Mouse (Mus musculus): ENCODE measurements around the gene Jpt1. TPM values are rescaled to one million over a fixed set of nuclear protein-coding genes. Genes with fewer than 3 reads are reported as not detected.

The Jpt1 gene
- 100 to 1,000 TPM; 129 to 152 TPM for total RNA-seq (2023)

DNA sequence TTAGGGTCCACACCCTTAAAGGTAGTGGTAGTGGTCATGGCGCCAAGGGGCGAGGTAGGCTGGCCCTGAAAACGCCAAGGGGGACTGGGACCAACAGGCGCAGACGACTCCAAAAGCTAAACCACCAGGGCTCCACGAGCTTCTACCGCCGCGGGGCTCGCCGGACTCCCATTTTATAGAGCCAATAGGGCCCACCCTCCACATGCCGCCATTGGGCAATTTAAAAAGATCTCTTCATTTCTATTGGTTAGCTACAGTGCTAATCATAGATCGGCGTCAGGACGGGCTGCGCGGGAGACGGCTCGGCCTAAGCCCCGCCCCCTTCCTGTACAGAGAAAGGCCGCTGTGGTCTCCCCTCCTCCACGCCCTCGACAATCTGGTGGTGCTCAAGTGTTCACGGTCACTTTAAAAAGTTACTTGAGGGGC, at the start of gene Jpt1:
Jpt1 (minus strand) TSS at position 150 of the 426 bp plus-strand sequence.

GRCm38 (mm10) chr11:115536038-115536681, 22.0 kb upstream of the Jpt1 start, which contains the start of gene Sumo2:
Gene Sumo2, minus strand, starts transcription at chr11:115536276.

GRCm38 (mm10) chr11:115491356-115492083, 22.7 kb downstream of the Jpt1 start, which contains the start of gene Nt5c:
Gene Nt5c, minus strand, starts transcription at chr11:115491862.

GRCm38 (mm10) chr11:115475025-115475757, 39.0 kb downstream of the Jpt1 start, which contains the start of gene Armc7:
Gene Armc7, plus strand, starts transcription at chr11:115475667.

GRCm38 (mm10) chr11:115462243-115462891, 51.8 kb downstream of the Jpt1 start, which contains the start of gene Slc16a5:
Gene Slc16a5, plus strand, starts transcription at chr11:115462474.

Other genes starting within 250 kb of the Jpt1 start
- not detected for gene Grin2c, start 247.1 kb downstream of the Jpt1 start, total RNA-seq (2023)
- gene Fdxr, start 237.3 kb downstream of the Jpt1 start, total RNA-seq (2023): 10 to 100 TPM in 1 of 2 experiments, 1 to 10 TPM in 1; 6.9 to 10.0 TPM
- gene Fads6, start 216.7 kb downstream of the Jpt1 start, total RNA-seq (2023): 1 to 10 TPM; 2.0 to 2.2 TPM
- not detected for gene Otop2, start 207.2 kb downstream of the Jpt1 start, total RNA-seq (2023)
- not detected for gene Ush1g, start 192.3 kb downstream of the Jpt1 start, total RNA-seq (2023)
- not detected for gene Otop3, start 179.7 kb downstream of the Jpt1 start, total RNA-seq (2023)
- 1 to 10 TPM in 1 of 2 experiments, under 1 TPM in 1; 0.93 to 1.7 TPM for gene Hid1, start 146.6 kb downstream of the Jpt1 start, total RNA-seq (2023)
- gene Cdr2l, start 132.5 kb downstream of the Jpt1 start, total RNA-seq (2023): under 1 TPM; 0.20 to 0.22 TPM
- gene Mrpl58, start 110.6 kb downstream of the Jpt1 start, total RNA-seq (2023): 10 to 100 TPM; 40.2 to 43.7 TPM
- gene Atp5h, start 94.4 kb downstream of the Jpt1 start, total RNA-seq (2023): 100 to 1,000 TPM; 199 to 220 TPM
- 10 to 100 TPM; 20.5 to 24.6 TPM for gene Kctd2, start 94.3 kb downstream of the Jpt1 start, total RNA-seq (2023)
- gene Trim80, start 73.8 kb downstream of the Jpt1 start, total RNA-seq (2023): not detected
- under 1 TPM in 1 of 2 experiments, not detected in 1; 0.16 TPM for gene Slc16a5, start 51.9 kb downstream of the Jpt1 start, total RNA-seq (2023)
- 10 to 100 TPM; 52.6 to 58.6 TPM for gene Armc7, start 38.7 kb downstream of the Jpt1 start, total RNA-seq (2023)
- 10 to 100 TPM; 45.1 to 57.4 TPM for gene Nt5c, start 22.5 kb downstream of the Jpt1 start, total RNA-seq (2023)
- 100 to 1,000 TPM; 158 to 172 TPM for gene Sumo2, start 21.9 kb upstream of the Jpt1 start, total RNA-seq (2023)
- gene Nup85, start 50.0 kb upstream of the Jpt1 start, total RNA-seq (2023): 10 to 100 TPM; 40.0 to 40.7 TPM
- 10 to 100 TPM; 10.7 to 20.3 TPM for gene Mrps7, start 89.5 kb upstream of the Jpt1 start, total RNA-seq (2023)
- gene Gga3, start 89.7 kb upstream of the Jpt1 start, total RNA-seq (2023): 10 to 100 TPM; 57.5 to 58.2 TPM
- 10 to 100 TPM; 17.1 to 18.4 TPM for gene Mif4gd, start 98.6 kb upstream of the Jpt1 start, total RNA-seq (2023)
- gene Slc25a19, start 113.9 kb upstream of the Jpt1 start, total RNA-seq (2023): 10 to 100 TPM; 11.3 to 11.8 TPM
- 100 to 1,000 TPM; 208 to 230 TPM for gene Grb2, start 194.2 kb upstream of the Jpt1 start, total RNA-seq (2023)